In the genomic region with DNA sequence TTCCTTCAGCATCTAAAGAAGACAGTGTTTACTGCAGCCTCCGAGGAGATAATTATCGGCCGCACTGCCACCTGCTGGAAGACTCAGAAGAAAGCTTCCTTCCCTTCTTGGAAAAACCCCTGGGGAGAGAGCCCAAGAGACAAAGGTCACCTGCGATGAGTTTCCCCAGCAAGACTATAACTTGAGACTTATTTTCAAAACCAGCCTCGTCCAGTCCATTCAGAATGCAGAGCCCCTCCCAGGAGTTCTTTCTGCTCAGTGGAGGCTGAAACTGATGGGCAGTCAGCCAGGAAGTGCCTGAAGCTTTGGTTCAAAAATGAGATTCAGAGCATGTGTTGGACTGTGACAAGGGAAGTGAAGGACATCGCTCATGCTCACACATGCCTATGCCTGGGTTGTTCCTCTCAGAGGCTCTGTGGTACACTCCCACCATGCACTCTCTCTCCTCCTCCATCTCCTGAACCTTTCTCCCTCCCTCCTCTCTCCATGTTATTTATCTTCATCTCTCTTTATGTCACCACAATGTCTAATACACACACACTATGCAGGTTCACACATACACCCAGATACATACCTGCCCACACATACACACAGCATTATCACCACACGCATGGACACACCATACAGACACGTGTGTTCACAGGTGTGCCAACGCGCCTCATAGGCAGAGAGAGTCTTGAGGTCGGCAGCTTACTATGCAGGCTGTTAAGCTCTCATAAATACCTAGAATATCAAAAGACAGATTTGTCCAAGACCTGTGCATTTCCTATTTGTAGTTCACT, we compare ENCODE assay signal across 8 mouse cellular contexts.
DNase-seq lines count a peak whose midpoint lies in the region; ATAC-seq lines count a peak whose summit lies in the region.

No protein-coding gene starts in this region.

- ATAC-seq in forebrain, embryonic 11.5 days (replicated peaks; ENCODE audit: low FRiP score), result no peak
- peak; percentile 31 for ATAC-seq in inflammation-experienced regulatory T-cells, adult 6 months

- H3K27me3 ChIP-seq in forebrain, embryonic 10.5 days (ENCODE audit: poor library complexity, severe bottlenecking), result no peaks in the 10 kb centered on the region
- no peaks in the 10 kb centered on the region for H3K27me3 ChIP-seq in forebrain, embryonic 11.5 days (ENCODE audit: control insufficient read depth, insufficient read depth, low read length)

- H3K9me3 ChIP-seq in forebrain, embryonic 10.5 days, result no peaks in the 10 kb centered on the region
- no peaks in the 10 kb centered on the region for H3K9me3 ChIP-seq in forebrain, embryonic 11.5 days (ENCODE audit: control insufficient read depth, low read length)

- DNase-seq in forebrain, embryonic 10.5 days (ENCODE audit: extremely low spot score, low spot score), result peak; percentile 22
- DNase-seq in forebrain, embryonic 11.5 days (ENCODE audit: low spot score), result no peak
- peak; percentile 82 for DNase-seq in cerebellum, postnatal 10 days
- peak; percentile 60 for DNase-seq in gastrocnemius, postnatal 14 days
- peak; percentile 58 to 69 for DNase-seq in left cerebral cortex, postnatal 14 days (ENCODE audit: low spot score in 2 of 2)
- DNase-seq in naive thymus-derived CD4-positive, alpha-beta T cell, adult 2 months (ENCODE audit: low read depth), result peak; percentile 17
- peak; percentile 25 for DNase-seq in thymus, postnatal 14 days

- no peaks in the 10 kb centered on the region for H3K36me3 ChIP-seq in forebrain, embryonic 10.5 days (replicated peaks)
- H3K36me3 ChIP-seq in forebrain, embryonic 11.5 days (ENCODE audit: control insufficient read depth, insufficient read depth, low read length), result no peaks in the 10 kb centered on the region

- intact Hi-C loops in gastrocnemius, postnatal 14 days (cut with DNase I; ENCODE audit: low total_unique reads), result loop anchor here (5.0 kb wide), 1 partner anchor 1807 kb away; no protein-coding TSS in a partner anchor
- intact Hi-C loops in left cerebral cortex, postnatal 14 days (cut with DNase I), result loop anchor here (2.0 to 10.0 kb wide), 5 partner anchors 125 to 1807 kb away; no protein-coding TSS in a partner anchor

- 73% methylated on average over 11 of the region's 11 CpGs for WGBS in forebrain, embryonic 10.5 days
- WGBS in forebrain, embryonic 11.5 days, result 60% methylated on average over 11 of the region's 11 CpGs

- no peak overlapping the region for H3K4me3 ChIP-seq in forebrain, embryonic 10.5 days
- H3K4me3 ChIP-seq in forebrain, embryonic 11.5 days (ENCODE audit: low read depth, low read length), result no peak overlapping the region

- H3K4me2 ChIP-seq in forebrain, embryonic 11.5 days (ENCODE audit: low read depth, low read length, severe bottlenecking), result no peak overlapping the region

- no peak overlapping the region for H3K27ac ChIP-seq in forebrain, embryonic 10.5 days
- H3K27ac ChIP-seq in forebrain, embryonic 11.5 days (ENCODE audit: low read depth, low read length), result no peak overlapping the region

- no peak overlapping the region for H3K9ac ChIP-seq in forebrain, embryonic 11.5 days (ENCODE audit: low read length)

- peaks cover 32% of the 10 kb centered on the region for H3K4me1 ChIP-seq in forebrain, embryonic 10.5 days
- H3K4me1 ChIP-seq in forebrain, embryonic 11.5 days (replicated peaks; ENCODE audit: control insufficient read depth, insufficient read depth, low read length), result no peaks in the 10 kb centered on the region
